Mouse (Mus musculus) layer of hippocampus, adult 8-10 months (tissue): ENCODE results near the gene Gm4907. TPM values are rescaled to one million over a fixed set of nuclear protein-coding genes. Genes with fewer than 3 reads are reported as not detected.
"Not testable (repeated sequence)": the region's sequence is repeated elsewhere in the genome, so short reads cannot be mapped to it uniquely, and the experiment has no call there.

Experiments
- DNase-seq, 2 experiments: peaks; one replicate each; pipeline ENCODE4 v3.0.0; 2022; ENCODE audit warnings: low spot score in 2 of 2
- total RNA-seq, 4 experiments: library from RNA; stranded (reverse); gene quantifications; 2 replicates each; pipeline ENCODE4 v1.2.4; 2022

The Gm4907 gene
- not detected for total RNA-seq

DNA sequence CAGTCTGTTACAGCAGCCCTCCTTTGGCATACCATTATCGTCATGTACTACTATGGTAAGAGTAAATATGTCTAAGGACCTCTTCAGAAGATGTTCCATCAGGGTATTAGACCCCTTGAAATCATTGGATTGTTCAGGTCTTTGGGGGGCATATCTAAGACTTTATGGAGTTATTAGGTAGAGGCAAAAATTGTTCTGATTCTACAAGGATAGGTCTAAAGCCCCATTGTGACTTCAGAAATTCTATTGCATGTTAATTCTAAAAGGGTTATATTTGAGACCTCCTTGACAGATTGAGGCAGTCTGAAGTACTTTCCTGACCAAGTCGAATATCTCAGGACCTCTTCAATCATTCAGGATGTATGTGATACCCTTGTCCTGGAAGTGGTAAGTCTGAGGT is at the start of gene Gm4907:
TSS of gene Gm4907 (plus strand) at position 301 of the 400 bp plus-strand sequence.
- not testable (repeated sequence) for DNase-seq

DNA sequence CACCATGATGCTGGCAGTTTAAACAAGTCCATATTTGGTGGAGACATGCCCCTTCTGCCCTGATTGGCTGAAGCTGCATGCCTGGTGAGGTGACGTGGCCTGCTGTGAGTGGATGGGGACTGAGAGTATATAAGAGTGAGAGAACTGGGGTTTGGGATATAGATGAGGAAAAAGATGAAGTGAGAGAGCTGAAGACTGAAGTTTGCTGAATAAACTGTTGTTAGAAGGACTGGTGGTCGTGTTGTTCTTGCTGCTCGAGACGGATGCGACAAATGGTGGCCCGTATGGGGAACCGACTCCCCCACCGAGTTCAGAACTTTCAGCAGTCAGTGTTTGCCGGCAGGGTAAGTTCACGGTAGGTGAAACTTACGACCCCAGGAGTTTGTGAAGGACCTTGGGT is 48.6 kb upstream of the Gm4907 start:
- not testable (repeated sequence) for DNase-seq

DNA sequence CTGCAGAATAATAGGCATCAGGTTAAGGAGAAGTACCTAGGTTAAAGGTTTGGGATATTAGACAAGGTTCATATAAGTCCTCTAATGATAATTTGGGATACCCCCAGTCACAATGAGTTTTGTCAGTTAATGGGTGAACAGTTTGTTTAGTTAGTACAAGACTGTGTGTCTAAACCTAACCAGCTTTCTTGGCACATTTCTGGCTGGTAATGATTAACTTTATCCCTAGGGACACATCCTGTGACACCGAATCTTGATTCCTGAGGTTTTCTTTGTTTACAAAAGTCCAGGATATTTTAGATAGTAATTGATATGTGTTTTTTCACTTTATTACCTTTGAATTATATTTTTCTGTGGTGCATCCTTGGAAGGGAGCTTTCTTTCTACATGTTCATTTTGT is 41.4 kb upstream of the Gm4907 start:
- DNase-seq, result no peak

DNA sequence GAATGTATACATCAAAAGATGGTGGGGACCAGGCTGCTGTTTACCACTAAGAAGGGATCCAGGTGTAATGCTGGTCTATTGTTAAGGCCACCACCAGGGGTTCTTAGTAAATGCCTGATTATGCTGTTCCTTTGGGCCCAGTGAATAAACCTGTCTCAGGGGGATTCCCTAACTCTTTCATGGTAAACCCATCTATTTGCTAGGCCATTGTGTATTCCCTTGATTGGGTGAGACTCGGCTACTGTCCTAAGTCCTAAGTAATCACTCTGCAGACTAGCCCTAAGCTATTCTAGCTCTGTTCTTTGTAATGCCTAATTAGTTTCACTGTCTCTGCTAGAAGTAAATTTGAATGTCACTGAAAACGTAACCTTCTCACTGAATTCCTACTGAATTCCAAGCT is 71.8 kb downstream of the Gm4907 start:
- no peak for DNase-seq

Other genes with a start within 250 kb of the Gm4907 start
- gene Wdr44, start 189.5 kb upstream of the Gm4907 start, total RNA-seq, result 10 to 100 TPM; 22.1 to 24.0 (median 23.4) TPM
- gene Gm4985, start 76.4 kb downstream of the Gm4907 start, total RNA-seq, result not detected